Mouse (Mus musculus) CD4-positive, CD25-positive, alpha-beta regulatory T cell, adult 2 months (primary cell): ENCODE measurements around the gene Dhrs2.

Experiments
- DNase-seq: peaks from one replicate; pipeline ENCODE4 v3.0.0-alpha.2; 2012; ENCODE audit warnings: low read depth, low spot score

The Dhrs2 gene

GRCm38 (mm10) chr14:55221707-55222106 is at the start of gene Dhrs2:
TSS of gene Dhrs2 (plus strand) at chr14:55222007.
- no peak for DNase-seq

DNA sequence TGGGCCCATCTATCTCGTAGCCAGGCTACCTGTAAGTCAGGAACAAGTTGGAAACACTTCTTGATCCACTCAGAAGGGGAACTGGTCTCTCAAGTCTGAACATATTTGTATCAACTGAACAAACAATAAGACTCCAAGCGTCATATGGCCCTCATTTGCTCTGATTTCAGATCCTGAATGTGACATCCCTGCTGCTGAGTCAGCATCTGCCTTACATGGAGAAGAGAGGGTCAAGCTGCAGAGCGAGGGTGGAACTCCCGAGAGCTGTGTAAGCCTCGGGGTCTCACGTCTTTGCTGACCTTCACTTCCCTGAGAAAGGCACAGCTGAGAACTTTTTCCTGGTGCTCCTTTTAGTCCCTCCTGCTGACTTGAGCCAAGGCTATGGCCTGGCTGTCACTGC is 47.6 kb upstream of the Dhrs2 start:
- DNase-seq, result no peak

- DNase-seq, result peak; percentile 69
Measured at GRCm38 (mm10) chr14:55177274-55177673, 44.5 kb upstream of the Dhrs2 start.

GRCm38 (mm10) chr14:55180951-55181350 is 40.9 kb upstream of the Dhrs2 start:
- DNase-seq, result no peak

- no peak for DNase-seq
Measured at GRCm38 (mm10) chr14:55183231-55183630, 38.6 kb upstream of the Dhrs2 start.

DNA sequence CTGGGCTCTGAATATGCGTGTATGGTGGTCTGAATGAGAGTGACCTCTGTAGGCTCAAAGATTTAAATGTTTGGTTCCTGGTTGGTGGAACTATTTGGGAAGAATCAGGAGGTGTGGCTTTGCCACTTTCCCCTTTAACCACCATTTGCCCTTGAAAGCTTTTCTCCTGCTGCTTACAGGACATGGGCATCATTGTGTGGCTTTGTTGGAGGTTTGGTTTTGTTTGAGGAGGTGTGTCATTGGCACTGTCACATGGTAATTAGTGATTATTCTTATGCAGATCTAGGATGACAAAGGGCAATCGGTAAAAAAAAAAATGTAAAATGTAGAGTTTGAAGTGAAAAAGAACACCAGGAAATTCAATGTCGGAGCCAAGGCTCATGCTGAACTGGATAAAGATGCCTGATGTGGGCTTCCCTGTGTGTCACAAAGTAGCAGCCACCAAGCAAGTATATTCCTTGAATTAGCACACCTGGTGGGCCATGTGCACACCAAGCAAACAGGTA is 37.1 kb upstream of the Dhrs2 start:
- DNase-seq, result no peak

DNA sequence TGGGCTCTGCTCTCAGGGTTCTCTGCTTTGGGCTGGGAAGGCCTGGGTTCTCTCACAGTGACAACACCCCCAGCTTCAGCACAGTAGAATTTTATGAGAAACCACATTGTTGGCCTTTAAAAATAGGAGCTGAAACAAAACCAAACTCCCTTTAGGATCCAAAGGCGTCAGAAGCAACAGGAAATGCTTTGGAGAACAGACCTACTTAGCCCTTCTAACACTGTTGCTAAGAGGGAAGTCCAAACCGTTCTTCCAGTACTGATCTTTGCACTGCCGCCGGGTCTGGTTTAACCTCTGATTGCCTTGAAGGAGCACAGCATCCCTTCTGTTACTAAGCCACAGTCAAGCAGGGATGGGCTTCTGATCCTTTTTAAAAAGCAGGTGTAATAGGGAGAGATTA is 33.3 kb upstream of the Dhrs2 start:
- no peak for DNase-seq

DNA sequence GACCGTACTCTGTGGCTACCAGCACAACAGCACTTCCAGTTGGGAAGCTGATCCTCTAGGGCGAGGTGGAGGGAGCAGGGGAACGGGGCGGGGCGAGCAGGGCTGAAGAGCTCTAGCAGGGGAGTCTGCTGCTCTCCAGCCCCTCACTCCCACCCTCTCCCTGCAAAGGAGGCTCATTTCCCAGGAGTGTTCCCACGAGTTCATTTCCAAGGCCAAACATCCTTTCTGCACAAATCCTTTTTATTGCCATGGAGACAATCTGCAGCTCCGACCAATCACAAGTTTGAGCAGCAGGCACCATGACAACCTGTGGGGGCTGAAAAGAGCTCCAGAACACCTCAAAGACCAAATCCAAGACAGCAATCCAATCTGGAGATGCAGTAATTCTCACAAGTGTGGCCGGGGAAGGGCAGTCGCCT is 32.4 kb upstream of the Dhrs2 start:
- DNase-seq, result no peak

- peak; percentile 16 for DNase-seq
Measured at GRCm38 (mm10) chr14:55193354-55193753, 28.5 kb upstream of the Dhrs2 start.

GRCm38 (mm10) chr14:55193876-55194635 is 27.8 kb upstream of the Dhrs2 start:
- DNase-seq, result peak; percentile 69

DNA sequence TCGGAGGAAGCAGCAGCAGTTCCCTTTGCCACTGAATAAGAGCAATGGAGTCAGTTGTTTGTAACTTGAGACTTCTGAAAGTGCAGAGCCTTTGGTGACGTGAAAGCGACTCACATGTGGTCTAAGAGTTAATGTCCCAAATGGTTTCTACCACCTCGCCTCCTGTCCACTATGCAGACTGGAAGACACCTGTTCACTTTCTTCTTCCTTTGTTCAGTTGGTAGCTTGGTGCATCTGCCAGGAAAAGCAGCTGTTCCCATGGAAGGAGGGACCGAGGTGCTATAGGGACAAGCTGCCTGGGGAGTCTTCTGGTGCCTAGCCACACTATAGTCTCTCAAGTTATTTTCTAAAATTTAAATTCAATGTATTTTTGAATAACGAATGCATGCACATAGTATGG is 27.0 kb upstream of the Dhrs2 start:
- DNase-seq, result no peak

- DNase-seq, result no peak
Measured at GRCm38 (mm10) chr14:55197121-55197520, 24.7 kb upstream of the Dhrs2 start.

DNA sequence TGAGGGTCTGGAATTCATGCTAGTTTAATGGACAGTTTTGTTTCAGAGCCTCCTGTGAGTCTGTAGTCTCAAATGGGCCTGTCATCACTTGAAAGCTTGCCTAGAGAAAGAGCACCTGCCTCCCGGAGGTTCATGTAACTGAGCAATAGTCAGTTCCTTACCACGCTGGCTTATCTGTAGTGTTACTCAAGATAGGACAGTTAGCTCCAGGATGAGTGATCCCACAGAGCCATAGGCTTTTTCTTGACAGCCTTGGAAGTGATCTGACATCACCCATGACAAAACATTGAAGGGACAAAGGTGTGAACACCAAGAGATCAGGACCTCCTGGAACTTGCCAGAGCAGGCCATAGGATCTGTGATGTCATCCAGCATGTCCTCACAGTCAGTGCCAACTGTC is 23.6 kb upstream of the Dhrs2 start:
- DNase-seq, result no peak

DNA sequence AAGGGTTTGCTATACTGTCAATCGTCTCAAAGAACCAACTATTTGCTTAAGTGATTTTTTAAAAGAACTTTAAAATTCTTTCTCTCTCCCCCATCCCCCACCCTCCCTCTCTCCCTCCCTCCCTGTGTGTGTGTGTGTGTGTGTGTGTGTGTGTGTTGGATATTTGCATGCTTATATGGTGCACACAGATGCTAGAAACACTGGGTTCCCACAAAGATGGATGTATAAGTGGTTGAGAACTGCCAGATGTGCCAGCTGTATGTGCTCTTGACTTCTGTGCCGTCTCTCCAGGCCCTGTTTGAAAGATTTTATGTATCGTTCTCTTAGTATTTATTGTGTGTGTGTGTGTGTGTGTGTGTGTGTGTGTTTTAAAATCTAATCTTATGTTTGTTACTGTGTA is 17.3 kb upstream of the Dhrs2 start:
- no peak for DNase-seq

- peak; percentile 42 for DNase-seq
Measured at GRCm38 (mm10) chr14:55205045-55205750, 16.6 kb upstream of the Dhrs2 start.

GRCm38 (mm10) chr14:55208306-55208705 is 13.5 kb upstream of the Dhrs2 start:
- no peak for DNase-seq

- no peak for DNase-seq
Measured at GRCm38 (mm10) chr14:55213621-55214020, 8.2 kb upstream of the Dhrs2 start.

DNA sequence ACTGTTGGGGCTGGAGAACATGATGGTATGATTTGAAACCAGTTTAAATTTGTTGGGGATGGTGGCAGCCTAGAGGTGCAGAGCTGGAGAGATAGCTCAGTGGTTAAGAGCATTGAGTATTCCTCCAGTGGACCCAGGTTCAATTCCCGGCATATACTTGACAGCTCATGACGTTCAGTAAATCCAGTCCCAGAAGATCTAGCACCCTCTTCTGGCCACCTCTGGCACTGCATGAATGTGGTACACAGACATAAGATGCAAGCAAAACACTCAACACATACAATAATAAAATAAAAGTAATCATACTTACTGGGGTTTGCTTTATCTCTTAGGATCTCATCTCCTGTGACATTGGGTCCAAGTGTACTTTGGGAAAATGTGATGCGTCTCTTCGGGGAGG is 7.3 kb upstream of the Dhrs2 start:
- peak; percentile 71 for DNase-seq

- DNase-seq, result no peak
Measured at GRCm38 (mm10) chr14:55223172-55223571, 1.4 kb downstream of the Dhrs2 start.

GRCm38 (mm10) chr14:55234639-55235038 is 12.8 kb downstream of the Dhrs2 start:
- DNase-seq, result no peak

DNA sequence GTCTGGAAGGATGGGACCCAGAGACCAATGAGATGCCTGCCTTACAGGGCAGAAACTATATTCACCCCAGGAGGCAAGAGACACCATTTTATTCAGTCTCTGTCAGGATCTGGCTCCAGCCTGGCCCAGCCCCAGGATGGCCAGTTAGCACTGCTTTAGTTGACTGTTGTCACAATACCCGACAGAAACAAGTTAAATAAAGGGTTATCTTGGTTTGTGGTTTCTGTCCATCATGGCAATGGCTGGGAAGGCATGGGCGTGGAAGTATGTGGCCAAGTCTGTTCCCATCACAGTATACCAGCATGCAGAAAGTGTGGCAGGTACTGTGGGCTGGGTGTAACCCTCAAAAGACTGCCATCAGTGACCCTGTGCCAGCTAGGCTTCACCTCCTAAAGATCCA is 14.9 kb downstream of the Dhrs2 start:
- no peak for DNase-seq

GRCm38 (mm10) chr14:55242664-55243063 is 20.9 kb downstream of the Dhrs2 start:
- no peak for DNase-seq

- no peak for DNase-seq
Measured at GRCm38 (mm10) chr14:55247181-55247580, 25.4 kb downstream of the Dhrs2 start.
